Mouse (Mus musculus) hindbrain, embryonic 13.5 days (tissue): ENCODE data around the gene Rtp3. TPM values are rescaled to one million over a fixed set of nuclear protein-coding genes. Genes with fewer than 3 reads are reported as not detected.

Experiments used
- ATAC-seq: fragments of 200-750 bp; cut with Nextera tagmentation; 2 replicates; pipeline ENCODE4 v1.8.0; 2017; ENCODE audit warnings: moderate TSS enrichment; ENCODE audit not compliant: low FRiP score
- H3K27ac ChIP-seq: fragments of 300-500 bp; sonication (generic); 2 replicates; pipeline ENCODE4 v1.5.1; 2015; ENCODE audit warnings: inconsistent platforms, mild to moderate bottlenecking, moderate library complexity
- H3K27me3 ChIP-seq: fragments of 300-500 bp; sonication (generic); 2 replicates; pipeline ENCODE4 v1.6.1; 2015; ENCODE audit warnings: mild to moderate bottlenecking, inconsistent platforms
- H3K36me3 ChIP-seq: fragments of 300-500 bp; sonication (generic); 2 replicates; pipeline ENCODE4 v1.6.1; 2015; ENCODE audit warnings: mild to moderate bottlenecking, inconsistent platforms
- H3K4me1 ChIP-seq: fragments of 300-500 bp; sonication (generic); replicated peaks from 2 replicates; pipeline ENCODE4 v1.6.1; 2015; ENCODE audit warnings: inconsistent platforms
- H3K4me2 ChIP-seq: fragments of 300-500 bp; sonication (generic); 2 replicates; pipeline ENCODE4 v1.6.1; 2015; ENCODE audit warnings: inconsistent platforms, mild to moderate bottlenecking, moderate library complexity
- H3K4me3 ChIP-seq: fragments of 300-500 bp; sonication (generic); 2 replicates; pipeline ENCODE4 v1.5.1; 2015; ENCODE audit warnings: mild to moderate bottlenecking, inconsistent platforms
- H3K9ac ChIP-seq: fragments of 300-500 bp; sonication (generic); 2 replicates; pipeline ENCODE4 v1.6.1; 2015; ENCODE audit warnings: mild to moderate bottlenecking, inconsistent platforms
- H3K9me3 ChIP-seq: fragments of 300-500 bp; sonication (generic); 2 replicates; pipeline ENCODE4 v1.6.1; 2016; ENCODE audit warnings: inconsistent platforms
- WGBS: fragments of 180-500 bp; shearing (Covaris S2); methylation state at CpG from one replicate; pipeline ENCODE4 v1.1.7; 2015; 5-methylcytosine and 5-hydroxymethylcytosine counted together
- polyA plus RNA-seq: library from polyadenylated mRNA; unstranded; fragments of >200 nt; fragmentation: Nextera tagmentation; extraction: Ambion mirVana; gene quantifications from 2 replicates; pipeline ENCODE4 v1.2.1, GENCODE M21; 2015

The Rtp3 gene
- polyA plus RNA-seq, 1 experiment from 2014 or later = not detected

DNA sequence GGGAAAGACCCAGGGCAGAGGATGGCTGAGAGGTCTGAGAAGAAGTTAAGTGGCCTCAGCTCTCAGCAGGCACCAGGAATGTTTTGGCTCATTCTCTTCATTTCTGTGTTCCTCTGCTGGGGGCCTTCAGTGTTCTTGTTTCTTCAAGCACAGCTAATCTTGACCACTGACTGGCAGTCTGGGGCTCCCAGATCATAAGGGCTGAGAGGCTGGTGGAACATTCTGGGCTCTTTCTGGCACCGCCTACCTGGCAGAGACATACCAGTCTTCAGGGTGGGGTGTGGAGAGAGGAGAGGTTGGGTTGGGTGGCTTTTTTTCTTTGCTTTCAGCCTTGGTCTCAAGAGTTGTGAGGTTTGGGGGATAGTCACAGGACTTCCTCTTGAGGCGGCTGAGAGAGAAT is 8.7 kb upstream of the Rtp3 start:
- ATAC-seq = no peak
- Histone ChIP-seq H3K9me3 (no peaks in the 10 kb centered on the region), H3K27me3 (no peaks in the 10 kb centered on the region), H3K4me1 (peaks cover 5% of the 10 kb centered on the region; the same call in 1 of the 2 replicates), H3K4me2 (no peak overlapping the region), H3K9ac (no peak overlapping the region), H3K36me3 (no peaks in the 10 kb centered on the region), H3K4me3 (no peak overlapping the region), H3K27ac (no peak overlapping the region)
- 82% methylated on average over 2 of the region's 2 CpGs for WGBS

GRCm38 (mm10) chr9:110997245-110997644 is 6.9 kb upstream of the Rtp3 start:
- 6% methylated on average over 5 of the region's 5 CpGs for WGBS
- no peaks in the 10 kb centered on the region for H3K27me3 ChIP-seq

GRCm38 (mm10) chr9:110994716-110995172 is 4.4 kb upstream of the Rtp3 start:
- Histone ChIP-seq H3K4me1 (peaks cover 5% of the 10 kb centered on the region; the same call in 1 of the 2 replicates), H3K9me3 (no peaks in the 10 kb centered on the region), H3K27ac (peak overlapping the region; percentile 69; the same call in 1 of the 2 replicates), H3K9ac (peak overlapping the region; percentile 61), H3K36me3 (no peaks in the 10 kb centered on the region), H3K4me2 (peak overlapping the region; percentile 49), H3K4me3 (peak overlapping the region; percentile 40), H3K27me3 (no peaks in the 10 kb centered on the region)
- peak; percentile 88 for ATAC-seq
- 9% methylated on average over 13 of the region's 13 CpGs for WGBS

More at GRCm38 (mm10) chr9:110997245-110997644, 6.9 kb upstream of the Rtp3 start:
- Histone ChIP-seq H3K4me2 (no peak overlapping the region), H3K4me1 (peaks cover 5% of the 10 kb centered on the region; the same call in 1 of the 2 replicates), H3K27ac (no peak overlapping the region), H3K9me3 (no peaks in the 10 kb centered on the region), H3K36me3 (no peaks in the 10 kb centered on the region), H3K4me3 (no peak overlapping the region), H3K9ac (no peak overlapping the region)
- no peak for ATAC-seq

- no peak overlapping the region for H3K27ac ChIP-seq
- no peak overlapping the region for H3K9ac ChIP-seq
- no peaks in the 10 kb centered on the region for H3K36me3 ChIP-seq
- no peak overlapping the region for H3K4me3 ChIP-seq
- ATAC-seq = no peak
- no peaks in the 10 kb centered on the region for H3K27me3 ChIP-seq
- H3K4me1 ChIP-seq = peaks cover 5% of the 10 kb centered on the region; the same call in 1 of the 2 replicates
- 48% methylated on average over 3 of the region's 3 CpGs for WGBS
- no peaks in the 10 kb centered on the region for H3K9me3 ChIP-seq
- no peak overlapping the region for H3K4me2 ChIP-seq
Measured at GRCm38 (mm10) chr9:110993281-110993709, 2.9 kb upstream of the Rtp3 start.

- 91% methylated on average over 2 of the region's 2 CpGs for WGBS
- Histone ChIP-seq H3K36me3 (no peaks in the 10 kb centered on the region), H3K4me1 (peaks cover under 1% of the 10 kb centered on the region; the same call in 1 of the 2 replicates), H3K4me2 (no peak overlapping the region), H3K27ac (no peak overlapping the region), H3K9ac (no peak overlapping the region), H3K9me3 (no peaks in the 10 kb centered on the region), H3K4me3 (no peak overlapping the region), H3K27me3 (no peaks in the 10 kb centered on the region)
- ATAC-seq = no peak
Measured at GRCm38 (mm10) chr9:110989543-110989942, 840 bp downstream of the Rtp3 start.

GRCm38 (mm10) chr9:110989141-110989540 is 1.2 kb downstream of the Rtp3 start:
- no peak overlapping the region for H3K4me3 ChIP-seq
- 62% methylated on average over 4 of the region's 4 CpGs for WGBS
- no peaks in the 10 kb centered on the region for H3K36me3 ChIP-seq
- H3K4me2 ChIP-seq = no peak overlapping the region
- no peaks in the 10 kb centered on the region for H3K9me3 ChIP-seq
- no peaks in the 10 kb centered on the region for H3K4me1 ChIP-seq
- H3K9ac ChIP-seq = no peak overlapping the region
- H3K27me3 ChIP-seq = no peaks in the 10 kb centered on the region
- ATAC-seq = no peak
- H3K27ac ChIP-seq = no peak overlapping the region

DNA sequence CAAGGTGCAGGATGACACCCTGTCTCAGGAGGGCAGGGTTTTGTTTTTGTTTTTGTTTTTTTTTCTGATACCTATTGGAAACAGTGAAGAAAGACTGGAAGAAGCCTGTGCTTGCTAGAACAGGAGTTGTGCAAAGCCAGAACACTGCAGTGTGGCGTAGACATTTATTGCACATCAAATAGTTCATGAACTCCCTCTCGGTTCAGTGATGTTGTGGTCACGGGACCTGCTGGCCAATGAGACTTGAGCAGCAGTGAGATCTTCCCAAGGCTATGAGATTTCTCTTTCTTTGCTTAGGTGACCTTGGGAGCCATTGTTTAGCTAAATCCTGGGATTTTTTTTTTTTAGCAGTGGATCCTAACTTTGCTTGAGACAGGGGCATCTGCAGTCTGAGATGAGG is 2.3 kb downstream of the Rtp3 start:
- ATAC-seq = no peak

DNA sequence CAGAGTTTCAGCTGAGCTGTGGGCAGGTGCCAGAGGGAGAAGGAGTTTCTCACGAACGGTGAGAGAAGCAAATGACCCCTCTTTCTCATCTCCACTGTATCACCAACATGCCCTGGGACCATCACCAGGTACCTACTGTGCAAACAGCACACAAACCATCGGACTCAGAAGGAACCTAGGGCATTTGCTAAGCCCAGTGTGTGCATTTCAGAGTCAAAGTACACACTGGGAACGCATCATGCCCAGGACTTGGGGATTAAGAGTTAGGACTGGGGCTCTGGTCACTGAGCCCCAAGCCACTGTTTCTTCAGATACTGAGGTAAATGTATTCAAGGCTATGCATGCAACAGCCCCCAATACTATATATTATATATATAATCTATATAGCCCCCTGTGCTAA is 3.1 kb downstream of the Rtp3 start:
- no peaks in the 10 kb centered on the region for H3K36me3 ChIP-seq
- H3K9ac ChIP-seq = no peak overlapping the region
- H3K27ac ChIP-seq = no peak overlapping the region
- H3K4me3 ChIP-seq = no peak overlapping the region
- no peaks in the 10 kb centered on the region for H3K9me3 ChIP-seq
- no peaks in the 10 kb centered on the region for H3K4me1 ChIP-seq
- H3K27me3 ChIP-seq = no peaks in the 10 kb centered on the region
- WGBS = 79% methylated on average over 4 of the region's 4 CpGs
- H3K4me2 ChIP-seq = no peak overlapping the region
- ATAC-seq = no peak

More for the DNA sequence above, 2.3 kb downstream of the Rtp3 start:
- Histone ChIP-seq H3K9ac (no peak overlapping the region), H3K9me3 (no peaks in the 10 kb centered on the region), H3K4me2 (no peak overlapping the region), H3K4me3 (no peak overlapping the region), H3K27me3 (no peaks in the 10 kb centered on the region), H3K27ac (no peak overlapping the region), H3K36me3 (no peaks in the 10 kb centered on the region), H3K4me1 (no peaks in the 10 kb centered on the region)
- WGBS = 78% methylated on average over 3 of the region's 3 CpGs

- H3K4me3 ChIP-seq = no peak overlapping the region
- no peak for ATAC-seq
- H3K9ac ChIP-seq = no peak overlapping the region
- no peak overlapping the region for H3K4me2 ChIP-seq
- no peak overlapping the region for H3K27ac ChIP-seq
- no peaks in the 10 kb centered on the region for H3K4me1 ChIP-seq
- no peaks in the 10 kb centered on the region for H3K9me3 ChIP-seq
- no peaks in the 10 kb centered on the region for H3K27me3 ChIP-seq
- no peaks in the 10 kb centered on the region for H3K36me3 ChIP-seq
- 92% methylated on average over 8 of the region's 8 CpGs for WGBS
Measured at GRCm38 (mm10) chr9:110985951-110986350, 4.4 kb downstream of the Rtp3 start.

DNA sequence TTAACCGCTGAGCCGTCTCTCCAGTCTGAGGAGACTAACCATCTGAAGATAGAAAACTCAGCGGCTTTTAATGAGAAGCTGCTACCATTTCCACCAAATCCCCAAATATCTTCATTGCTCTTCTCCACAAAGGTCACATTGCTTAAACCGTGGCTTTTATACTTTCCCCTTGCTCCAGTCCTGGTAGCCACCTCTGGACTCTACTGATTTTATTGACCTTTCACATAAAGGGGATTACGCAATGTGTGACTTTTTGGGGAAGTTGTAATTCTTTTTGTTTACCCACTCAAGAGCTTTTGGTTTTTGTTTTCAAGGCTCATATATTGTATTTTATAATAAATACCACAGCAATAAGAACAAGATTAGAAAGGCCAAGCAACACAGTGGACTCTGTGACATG is 4.8 kb downstream of the Rtp3 start:
- Histone ChIP-seq H3K4me1 (no peaks in the 10 kb centered on the region), H3K27ac (no peak overlapping the region), H3K9me3 (no peaks in the 10 kb centered on the region), H3K9ac (no peak overlapping the region), H3K27me3 (no peaks in the 10 kb centered on the region), H3K4me3 (no peak overlapping the region), H3K4me2 (no peak overlapping the region), H3K36me3 (no peaks in the 10 kb centered on the region)
- WGBS = 95% methylated on average over 5 of the region's 5 CpGs
- no peak for ATAC-seq

- Histone ChIP-seq H3K4me2 (no peak overlapping the region), H3K9me3 (no peaks in the 10 kb centered on the region), H3K4me3 (no peak overlapping the region), H3K9ac (no peak overlapping the region), H3K27me3 (no peaks in the 10 kb centered on the region), H3K4me1 (no peaks in the 10 kb centered on the region), H3K27ac (no peak overlapping the region), H3K36me3 (no peaks in the 10 kb centered on the region)
- ATAC-seq = no peak
- 88% methylated on average over 9 of the region's 9 CpGs for WGBS
Measured at GRCm38 (mm10) chr9:110984096-110984495, 6.3 kb downstream of the Rtp3 start.

GRCm38 (mm10) chr9:110982351-110982750 is 8.0 kb downstream of the Rtp3 start:
- H3K9me3 ChIP-seq = no peaks in the 10 kb centered on the region
- no peaks in the 10 kb centered on the region for H3K36me3 ChIP-seq
- 42% methylated on average over 4 of the region's 4 CpGs for WGBS
- H3K27ac ChIP-seq = no peak overlapping the region
- no peaks in the 10 kb centered on the region for H3K27me3 ChIP-seq
- no peak for ATAC-seq
- H3K9ac ChIP-seq = no peak overlapping the region
- no peak overlapping the region for H3K4me2 ChIP-seq
- no peak overlapping the region for H3K4me3 ChIP-seq
- no peaks in the 10 kb centered on the region for H3K4me1 ChIP-seq

DNA sequence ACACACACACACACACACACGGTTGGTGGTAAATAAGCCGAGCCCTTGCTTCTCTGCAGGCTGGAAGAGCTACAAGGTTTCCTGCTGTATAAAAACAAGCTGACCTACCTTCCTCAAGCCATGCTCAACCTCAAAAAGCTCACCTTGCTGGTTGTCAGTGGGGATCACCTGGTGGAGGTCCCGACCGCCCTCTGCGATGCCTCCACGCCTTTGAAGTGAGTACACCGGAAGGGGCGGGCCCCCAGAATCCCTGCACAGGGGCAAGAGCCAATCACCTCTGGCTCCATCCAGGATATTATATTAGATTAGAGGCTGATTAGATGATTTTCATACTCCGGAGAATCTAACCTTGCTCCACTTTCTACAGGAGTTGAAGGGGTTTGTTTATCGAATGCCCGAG is 11.0 kb downstream of the Rtp3 start:
- Histone ChIP-seq H3K4me1 (no peaks in the 10 kb centered on the region), H3K9ac (no peak overlapping the region), H3K9me3 (no peaks in the 10 kb centered on the region), H3K4me3 (no peak overlapping the region), H3K27ac (no peak overlapping the region), H3K36me3 (no peaks in the 10 kb centered on the region), H3K27me3 (no peaks in the 10 kb centered on the region), H3K4me2 (no peak overlapping the region)
- no peak for ATAC-seq
- 96% methylated on average over 11 of the region's 11 CpGs for WGBS
